Mouse (Mus musculus) granulocyte monocyte progenitor cell, adult 5-6 weeks (primary cell): ENCODE results near the gene Rab5c. TPM values are rescaled to one million over a fixed set of nuclear protein-coding genes. Genes with fewer than 3 reads are reported as not detected.
A peak's percentile ranks its signal among the peaks of the same experiment; 100 is the strongest.

ENCODE experiments used
- ATAC-seq: replicated peaks from 2 replicates; pipeline ENCODE4 v1.8.0; 2016; ENCODE audit warnings: mild to moderate bottlenecking, moderate TSS enrichment, inconsistent platforms; ENCODE audit not compliant: poor library complexity, severe bottlenecking
- total RNA-seq, 2 experiments: library from RNA; stranded (forward) in 1 of 2; stranded (reverse) in 1 of 2; fragments of 200-712, 200-1000 nt in 1 of 2; fragments of >200 nt in 1 of 2; fragmentation: Nextera tagmentation in 1 of 2; gene quantifications; 2 replicates each; pipeline ENCODE4 v1.2.3; 2014 to 2017

Gene Rab5c
- total RNA-seq, 2 experiments from 2014 or later = 113 to 116 TPM

DNA sequence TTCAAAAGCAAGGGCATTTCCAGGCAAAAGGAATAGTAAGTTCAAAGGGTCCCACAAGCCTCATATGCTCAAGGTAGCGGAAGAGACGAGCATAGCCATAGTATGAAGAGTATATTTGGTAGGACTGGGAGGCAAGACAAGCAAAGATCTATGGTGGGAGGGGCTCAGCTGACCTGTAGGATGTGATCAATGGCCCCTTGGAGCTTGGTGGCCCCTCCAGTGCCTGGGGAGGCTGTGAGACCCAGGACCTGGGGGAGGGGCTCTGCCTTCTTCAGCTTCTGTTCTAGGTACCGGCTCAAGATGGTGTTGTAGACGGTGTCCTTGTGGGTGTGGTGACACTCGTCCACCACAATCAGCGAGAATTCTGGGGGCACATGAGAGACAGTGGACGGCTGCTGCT, 35.1 kb downstream of the Rab5c start:
- ATAC-seq = no peak

DNA sequence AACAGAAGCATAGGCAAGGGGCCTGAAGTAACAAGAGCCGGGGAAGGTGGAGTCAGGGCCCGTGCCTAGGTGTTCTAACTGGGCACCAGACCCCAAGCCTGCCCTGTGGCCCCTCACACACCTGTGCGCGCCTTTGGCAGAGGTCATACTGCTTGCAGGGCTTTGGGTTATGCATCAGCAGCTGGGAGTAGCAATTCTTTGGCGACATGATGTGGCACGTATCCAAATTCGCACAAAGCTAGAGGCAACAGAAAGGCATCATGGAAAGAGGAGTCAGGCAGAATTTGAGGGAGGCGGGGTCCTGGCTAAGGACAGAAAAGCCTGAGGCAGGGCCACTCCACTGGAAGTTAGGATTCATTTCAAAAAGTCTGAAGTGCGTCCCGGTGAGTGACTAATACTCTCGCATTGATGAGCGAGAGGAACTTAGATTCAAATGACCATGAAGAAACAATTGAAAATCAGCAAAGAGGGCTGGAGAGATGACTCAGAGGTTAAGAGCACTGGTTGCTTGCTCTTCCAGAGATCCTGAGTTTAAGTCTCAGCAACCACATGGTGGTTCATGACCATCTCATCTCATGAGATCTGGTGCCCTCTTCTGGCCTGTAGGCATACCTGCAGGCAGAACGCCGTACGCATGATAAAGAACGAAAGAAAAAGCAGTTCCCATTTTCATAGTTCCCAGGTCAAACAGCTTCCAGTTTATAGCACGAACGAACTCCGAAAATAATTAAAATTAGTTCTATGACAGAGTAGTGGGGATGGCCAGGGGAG, 35.7 kb downstream of the Rab5c start:
- peak; percentile 47 for ATAC-seq

DNA sequence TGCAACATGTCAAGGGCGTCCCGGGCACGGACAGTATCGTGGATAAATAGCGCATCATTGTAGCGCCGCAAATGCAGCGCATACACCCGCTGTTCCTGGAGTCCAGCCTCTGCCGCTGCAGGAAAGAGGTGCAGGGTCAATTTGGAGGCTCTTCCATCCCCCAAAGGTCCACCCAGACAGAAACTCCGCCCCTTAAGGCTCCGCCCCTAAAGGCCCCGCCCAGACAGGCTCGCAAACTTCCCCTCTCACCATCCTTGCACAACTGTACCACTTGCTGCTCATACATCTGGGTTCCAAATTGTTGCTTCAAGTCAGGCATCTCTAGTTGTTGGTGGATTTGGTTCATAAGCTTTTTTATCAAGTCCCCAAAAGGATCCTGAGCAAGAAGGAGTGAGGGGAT, 36.7 kb downstream of the Rab5c start:
- ATAC-seq = peak; percentile 67

DNA sequence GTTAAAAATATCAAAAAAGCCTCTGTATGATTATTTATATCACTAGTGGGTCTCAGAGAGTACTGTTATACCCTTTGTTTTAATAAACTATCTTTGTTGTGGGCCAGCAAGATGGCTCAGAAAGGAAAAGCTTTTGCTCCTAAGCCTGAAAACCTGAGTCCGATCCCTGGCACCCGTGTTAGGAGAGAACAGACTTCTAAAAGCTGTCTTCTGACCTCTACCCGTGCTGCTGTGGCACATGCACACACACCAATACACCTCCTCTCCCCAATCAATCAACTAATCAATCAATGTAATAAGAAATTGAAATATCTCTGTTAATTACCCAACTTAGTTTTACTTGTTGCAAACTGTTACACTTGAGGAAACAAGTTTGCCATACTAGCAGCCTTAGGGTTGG, 37.3 kb downstream of the Rab5c start:
- no peak for ATAC-seq

DNA sequence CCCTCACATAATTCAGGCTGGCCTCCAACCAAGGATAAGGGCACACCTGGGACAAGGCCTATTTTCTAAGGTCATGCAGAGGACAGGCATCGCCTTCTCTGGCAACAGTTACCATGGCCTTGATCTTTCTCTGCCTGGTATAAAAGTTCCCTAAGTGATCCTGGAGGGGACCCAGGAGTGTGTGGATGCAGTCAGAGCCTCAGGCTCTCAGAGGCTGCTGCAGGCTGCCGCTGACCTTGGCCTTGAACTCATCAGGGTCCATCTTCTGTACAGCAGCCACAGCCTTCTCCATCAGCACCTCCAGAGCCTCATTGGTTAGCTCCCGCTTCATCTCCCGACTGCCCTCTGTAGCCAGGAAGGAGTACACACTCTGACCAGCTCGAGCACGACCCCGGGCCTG, 40.1 kb downstream of the Rab5c start:
- ATAC-seq = no peak

DNA sequence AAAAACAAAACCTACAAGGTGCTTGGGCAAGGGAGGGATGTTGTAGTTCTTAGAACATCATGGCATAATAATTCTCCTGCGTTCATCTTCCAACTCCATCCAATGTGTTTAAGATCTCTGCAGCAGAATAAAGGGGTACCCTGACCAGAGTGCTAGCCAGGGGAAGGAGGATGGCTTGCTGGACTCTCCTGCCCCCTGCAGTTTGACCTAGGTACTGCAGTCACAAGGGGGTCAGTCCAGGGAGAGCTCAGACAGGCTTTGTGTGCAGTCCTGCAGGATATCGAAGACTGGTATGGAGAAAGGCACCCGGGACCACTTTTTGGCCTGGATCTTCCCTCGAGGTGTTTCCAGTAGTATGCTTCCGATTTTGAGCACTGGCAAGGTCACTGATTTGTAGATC, 43.1 kb downstream of the Rab5c start:
- peak; percentile 72 for ATAC-seq

DNA sequence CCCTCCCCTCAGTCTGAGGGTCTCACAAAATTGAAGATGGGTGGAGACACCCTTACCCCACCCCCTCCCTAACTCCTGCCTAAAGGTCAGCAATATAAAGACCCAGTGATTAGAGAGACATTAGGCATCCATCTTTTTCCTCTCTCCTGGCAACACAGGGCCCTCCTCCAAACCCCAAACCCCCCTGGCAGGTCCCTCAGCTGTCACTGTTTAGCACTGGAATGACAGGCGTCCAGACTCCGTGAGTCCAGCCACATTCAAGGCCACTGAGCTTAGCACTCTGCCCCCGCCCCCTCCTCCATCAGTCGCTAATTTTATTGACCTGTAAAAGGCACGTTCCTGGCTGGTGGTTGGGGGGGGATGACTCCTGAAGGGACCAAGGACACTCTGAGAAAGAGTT, 44.9 kb downstream of the Rab5c start:
- ATAC-seq = no peak

DNA sequence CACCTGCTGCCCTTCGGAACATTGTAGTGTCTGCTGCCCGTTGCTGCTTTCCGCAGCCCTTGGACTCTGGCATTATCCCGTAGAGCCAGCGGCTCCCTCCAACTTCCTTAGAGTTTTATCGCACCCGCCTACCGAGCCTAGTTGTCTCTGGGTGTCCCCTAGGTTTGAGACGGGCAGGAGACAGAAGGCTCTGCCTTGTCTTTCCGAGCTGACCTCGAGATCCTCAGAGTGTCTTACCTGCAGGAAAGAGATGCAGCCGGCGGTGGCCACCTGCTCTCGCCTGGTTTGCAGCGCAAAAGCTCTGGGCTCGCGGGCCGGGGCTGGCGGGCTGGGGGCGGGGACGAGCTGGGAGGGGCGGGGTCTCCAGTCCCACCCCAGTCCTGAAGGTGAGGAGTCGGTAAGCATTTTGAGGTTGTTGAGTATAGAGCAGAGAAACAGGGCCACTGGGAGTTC, 45.8 kb downstream of the Rab5c start, which contains the start of gene Zfp385c:
Gene Zfp385c, minus strand, starts transcription at position 292 of the 453 bp plus-strand sequence.
- ATAC-seq = peak; percentile 34; the same call in 1 of the 2 replicates

DNA sequence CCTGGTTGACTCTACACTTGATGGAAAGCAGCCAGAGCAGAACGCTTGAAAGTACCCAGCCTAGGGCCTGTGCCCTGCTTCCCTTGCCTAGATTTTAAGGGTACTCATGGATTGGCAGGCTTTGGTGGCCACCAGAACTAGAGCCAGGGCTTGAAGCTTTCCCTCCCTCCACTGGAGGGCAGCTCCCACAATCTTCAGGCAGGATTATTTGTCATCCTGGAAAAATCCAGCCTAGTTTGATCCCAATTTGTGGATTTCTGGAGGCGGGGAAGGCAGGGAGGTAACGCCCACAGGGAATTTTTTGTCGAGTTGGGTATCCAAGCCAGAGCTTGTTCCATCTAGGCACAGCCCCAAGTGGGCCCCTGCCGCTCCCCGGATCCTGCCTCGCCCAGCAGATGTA, 47.6 kb downstream of the Rab5c start:
- ATAC-seq = no peak

DNA sequence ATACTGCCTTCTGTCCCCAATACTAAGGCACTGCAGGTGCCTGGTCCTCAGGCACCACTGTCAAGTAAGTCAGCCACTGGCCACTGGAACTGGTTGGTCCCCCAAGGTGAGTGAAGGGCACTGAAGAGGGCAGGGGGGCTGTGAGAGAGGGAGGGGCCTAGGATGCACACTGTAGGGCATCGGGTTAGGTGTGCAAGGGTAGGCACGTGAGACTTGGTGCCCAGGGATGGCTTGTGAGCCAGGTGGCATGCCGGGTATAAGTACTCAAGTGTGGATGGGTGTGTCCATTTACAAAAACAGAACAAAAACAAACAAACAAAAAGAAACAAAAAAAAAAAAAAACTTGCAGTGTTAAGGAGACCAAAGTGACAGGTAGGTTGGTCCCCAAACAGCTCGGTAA, 49.6 kb downstream of the Rab5c start:
- no peak for ATAC-seq

DNA sequence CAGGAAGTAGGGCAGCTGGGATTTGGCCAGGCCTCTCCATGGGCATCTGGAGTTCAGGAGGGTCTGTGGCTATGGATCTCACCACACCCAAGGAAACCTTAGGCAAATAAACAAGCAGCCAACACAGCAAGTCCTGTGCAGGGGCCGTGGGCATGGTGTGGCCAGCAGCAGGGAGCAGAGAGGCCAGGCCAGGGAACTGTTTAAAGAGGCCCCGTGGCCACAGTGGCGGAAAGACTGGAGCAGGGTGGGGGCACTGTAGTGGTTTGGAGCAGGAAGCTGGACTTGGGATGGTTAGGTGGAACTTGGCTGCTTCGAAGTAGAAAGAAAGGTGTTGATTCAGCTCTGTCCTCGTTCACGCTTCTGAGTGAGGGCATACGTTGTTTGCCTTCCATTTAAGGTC, 50.8 kb downstream of the Rab5c start:
- ATAC-seq = no peak

DNA sequence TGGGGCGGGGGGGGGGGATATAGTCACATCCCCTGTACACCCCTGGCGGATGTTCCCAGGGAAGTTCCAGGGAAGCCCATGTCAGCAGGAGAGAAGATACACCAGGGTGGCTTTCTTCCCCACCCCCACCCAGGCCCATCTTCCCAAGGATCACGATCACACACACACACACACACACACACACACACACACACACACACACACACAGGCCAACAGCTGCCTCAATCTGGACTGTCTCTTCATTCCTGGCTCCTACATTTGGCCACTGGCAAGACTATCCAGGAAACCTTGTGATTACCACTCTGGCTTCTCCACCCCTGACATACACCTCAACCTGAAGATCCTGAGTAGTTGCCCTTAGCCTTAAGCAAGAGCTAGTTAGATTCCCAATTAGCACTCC, 52.6 kb downstream of the Rab5c start:
- no peak for ATAC-seq

DNA sequence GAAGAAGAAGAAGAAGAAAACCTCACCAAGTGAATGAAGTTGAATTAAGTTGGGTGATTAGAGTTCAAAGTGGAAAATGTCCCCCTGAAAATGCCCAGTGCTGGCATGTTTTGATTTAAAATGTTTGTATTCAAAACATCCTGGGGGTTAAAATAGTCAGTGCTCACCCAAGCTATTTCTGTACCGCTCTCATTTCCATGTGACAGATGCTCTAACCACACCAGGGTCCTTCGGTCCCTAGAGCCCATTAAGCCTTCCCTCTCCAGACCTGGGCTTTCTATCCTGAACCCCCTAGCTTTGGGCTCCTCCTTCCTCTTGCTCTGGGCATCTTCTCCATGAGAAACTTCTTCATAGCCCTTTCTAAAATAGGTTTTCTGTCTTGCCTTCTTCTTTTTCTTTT, 53.9 kb downstream of the Rab5c start:
- no peak for ATAC-seq

DNA sequence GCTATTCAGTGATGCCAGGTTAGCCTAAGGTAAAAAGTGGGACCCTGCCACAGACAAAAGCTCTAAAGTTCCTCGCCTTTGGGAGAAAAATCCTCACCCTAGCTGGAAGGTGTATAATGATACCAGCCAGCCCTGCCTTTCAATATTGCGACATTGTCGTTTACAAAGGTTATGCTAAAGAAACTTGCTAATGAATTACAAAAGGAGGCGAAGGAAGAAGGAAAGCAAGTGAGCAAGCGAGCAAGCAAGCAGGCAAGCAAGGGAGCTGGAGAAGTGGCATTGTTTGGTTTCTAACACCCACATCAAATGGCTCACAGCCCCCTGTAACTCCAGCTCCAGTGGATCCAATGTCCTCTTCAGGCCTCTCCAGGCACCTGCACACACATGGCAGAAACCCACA, 55.5 kb downstream of the Rab5c start:
- ATAC-seq = no peak

DNA sequence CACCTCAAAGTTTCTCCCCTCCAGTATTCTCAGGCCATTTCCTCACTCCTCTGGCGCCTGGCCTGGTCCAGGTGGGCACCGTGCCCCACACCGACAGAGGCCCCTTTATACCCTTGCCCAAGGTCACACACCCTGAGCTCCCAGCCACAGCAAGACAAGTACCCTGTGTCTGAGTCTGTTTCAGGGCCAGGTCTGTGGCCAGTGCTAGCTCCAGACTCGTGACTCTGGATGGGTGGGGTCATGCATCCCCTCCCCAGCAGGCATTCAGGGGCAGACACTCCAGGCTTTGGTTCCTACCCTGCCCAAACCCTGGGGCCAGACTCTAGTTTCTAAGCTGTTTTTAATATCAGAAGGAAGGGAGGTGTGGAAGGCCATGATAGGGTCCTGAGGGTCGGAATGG, 56.2 kb downstream of the Rab5c start:
- no peak for ATAC-seq

DNA sequence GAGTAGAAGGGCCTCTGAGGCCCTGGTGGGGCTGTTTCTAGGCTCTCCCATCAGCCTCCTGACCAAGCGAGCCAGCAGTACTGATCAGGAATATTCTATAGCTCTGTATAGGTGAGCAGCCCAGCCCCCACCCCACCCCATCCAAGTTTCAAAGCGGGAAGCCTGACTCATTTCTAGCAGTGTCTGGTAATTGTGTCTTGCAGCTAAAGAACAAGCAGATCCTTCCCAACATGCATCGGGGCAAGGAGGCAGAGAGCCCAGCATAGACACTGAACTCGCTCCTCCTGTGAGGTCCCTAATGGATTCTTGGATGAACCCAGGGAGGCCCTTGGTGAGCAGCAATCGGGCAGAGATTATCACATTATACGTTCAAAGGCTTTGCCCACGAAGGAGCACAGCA, 60.2 kb downstream of the Rab5c start:
- no peak for ATAC-seq

DNA sequence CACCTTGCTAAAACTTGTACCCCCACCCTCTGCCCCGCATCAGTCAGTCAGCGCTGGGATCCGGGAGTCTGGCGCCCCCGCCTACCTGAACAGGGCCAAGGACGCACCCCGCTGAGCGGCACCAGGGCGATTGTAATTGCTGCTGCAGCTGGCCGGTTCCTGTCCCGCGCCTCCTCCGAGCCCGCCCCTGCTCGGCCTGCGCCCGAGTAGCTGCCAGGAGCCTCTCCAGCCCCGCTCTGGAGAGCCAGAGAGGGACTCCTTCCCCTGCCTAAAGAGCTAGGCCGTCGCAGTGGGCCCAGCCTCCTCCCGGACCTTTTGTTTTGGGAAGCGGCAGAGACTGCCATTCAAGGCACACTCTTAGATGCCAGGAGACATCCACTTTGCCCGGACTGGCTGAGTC, 64.8 kb downstream of the Rab5c start:
- ATAC-seq = no peak

DNA sequence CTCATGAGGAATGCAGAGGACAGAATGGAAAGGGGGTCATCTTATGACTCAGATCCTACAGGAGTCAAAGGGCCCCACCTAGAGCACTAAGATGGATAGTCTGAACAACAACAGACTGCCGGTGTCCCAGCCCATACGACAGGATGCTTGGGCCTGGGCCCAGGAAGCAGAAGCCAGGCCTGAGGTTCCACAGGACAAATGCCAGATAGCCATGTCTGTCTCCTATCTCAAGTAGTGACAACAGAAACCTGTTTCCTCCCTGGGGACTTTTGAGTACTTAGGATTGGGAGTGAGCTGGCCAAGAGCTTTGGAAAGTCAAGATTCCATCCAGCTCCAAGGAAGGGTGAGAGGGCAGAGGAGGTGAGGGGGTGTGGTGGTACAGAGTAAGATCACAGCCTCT, 66.1 kb downstream of the Rab5c start:
- no peak for ATAC-seq

DNA sequence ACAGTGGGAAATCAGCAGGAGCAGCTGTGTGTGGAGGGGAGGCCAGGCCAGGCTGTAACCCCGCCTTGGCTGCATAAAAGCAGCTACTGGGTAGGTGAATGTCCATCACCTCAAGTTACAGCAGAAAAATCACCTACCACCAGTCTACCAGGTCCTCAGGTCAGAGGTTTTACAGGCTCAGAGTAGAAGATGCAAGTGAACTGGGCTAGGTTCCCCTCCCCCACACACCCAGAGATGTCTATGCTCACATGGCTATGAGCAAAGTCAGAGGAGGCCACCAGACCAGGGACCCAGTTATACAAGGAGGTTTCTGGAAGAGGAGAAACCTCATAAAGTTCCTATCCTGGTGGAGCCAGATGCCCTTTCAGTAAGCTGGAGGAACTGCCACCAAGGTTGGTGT, 67.0 kb downstream of the Rab5c start:
- no peak for ATAC-seq
